Mouse (Mus musculus) Muller cell, postnatal 12 days (primary cell): ENCODE results near the gene Dag1.
A peak's percentile ranks its signal among the peaks of the same experiment; 100 is the strongest.
"Not testable (repeated sequence)": the region's sequence is repeated elsewhere in the genome, so short reads cannot be mapped to it uniquely, and the experiment has no call there.

Experiments
- DNase-seq: peaks from one replicate; pipeline ENCODE4 v3.0.0-alpha.2; 2015; ENCODE audit errors: inconsistent ontology term

Dag1 gene

GRCm38 (mm10) chr9:108225166-108225565 lies 38.6 kb downstream of the Dag1 start:
- DNase-seq, result no peak

GRCm38 (mm10) chr9:108223633-108224032 lies 40.1 kb downstream of the Dag1 start:
- peak; percentile 44 for DNase-seq

GRCm38 (mm10) chr9:108221566-108221965 lies 42.2 kb downstream of the Dag1 start:
- no peak for DNase-seq

- DNase-seq, result peak; percentile 70
Observed at GRCm38 (mm10) chr9:108220380-108220774, 43.4 kb downstream of the Dag1 start.

- DNase-seq, result no peak
Observed at GRCm38 (mm10) chr9:108219766-108220379, 43.9 kb downstream of the Dag1 start.

- no peak for DNase-seq
Observed at GRCm38 (mm10) chr9:108217936-108218543, 45.7 kb downstream of the Dag1 start.

GRCm38 (mm10) chr9:108217406-108217805 lies 46.4 kb downstream of the Dag1 start:
- DNase-seq, result no peak

- DNase-seq, result peak; percentile 78
Observed at GRCm38 (mm10) chr9:108213105-108213504, 50.7 kb downstream of the Dag1 start.

- DNase-seq, result peak; percentile 70
Observed at GRCm38 (mm10) chr9:108212426-108212825, 51.3 kb downstream of the Dag1 start.

- no peak for DNase-seq
Observed at GRCm38 (mm10) chr9:108205571-108205901, 58.2 kb downstream of the Dag1 start.

GRCm38 (mm10) chr9:108204884-108205570 lies 58.7 kb downstream of the Dag1 start:
- no peak for DNase-seq

GRCm38 (mm10) chr9:108203015-108203414 lies 60.7 kb downstream of the Dag1 start:
- DNase-seq, result peak; percentile 32

GRCm38 (mm10) chr9:108202169-108202568 lies 61.6 kb downstream of the Dag1 start:
- no peak for DNase-seq

GRCm38 (mm10) chr9:108201160-108201559 lies 62.6 kb downstream of the Dag1 start:
- peak; percentile 98 for DNase-seq

GRCm38 (mm10) chr9:108198621-108199020 lies 65.1 kb downstream of the Dag1 start:
- DNase-seq, result no peak

GRCm38 (mm10) chr9:108196920-108197677 lies 66.7 kb downstream of the Dag1 start:
- no peak for DNase-seq

- not testable (repeated sequence) for DNase-seq
Observed at GRCm38 (mm10) chr9:108196222-108196621, 67.5 kb downstream of the Dag1 start.

GRCm38 (mm10) chr9:108189787-108190679 lies 73.7 kb downstream of the Dag1 start, which contains the start of gene Bsn:
Bsn (minus strand) TSS chr9:108190384.
- peak; percentile 67 for DNase-seq

- DNase-seq, result no peak
Observed at GRCm38 (mm10) chr9:108189488-108189786, 74.3 kb downstream of the Dag1 start.

GRCm38 (mm10) chr9:108189023-108189422 lies 74.7 kb downstream of the Dag1 start:
- no peak for DNase-seq

GRCm38 (mm10) chr9:108188511-108188910 lies 75.2 kb downstream of the Dag1 start:
- DNase-seq, result no peak
